Mouse (Mus musculus): ENCODE results near the gene Gm3604.
"Not testable (repeated sequence)": the region's sequence is repeated elsewhere in the genome, so short reads cannot be mapped to it uniquely, and the experiment has no call there.

Gene Gm3604

DNA sequence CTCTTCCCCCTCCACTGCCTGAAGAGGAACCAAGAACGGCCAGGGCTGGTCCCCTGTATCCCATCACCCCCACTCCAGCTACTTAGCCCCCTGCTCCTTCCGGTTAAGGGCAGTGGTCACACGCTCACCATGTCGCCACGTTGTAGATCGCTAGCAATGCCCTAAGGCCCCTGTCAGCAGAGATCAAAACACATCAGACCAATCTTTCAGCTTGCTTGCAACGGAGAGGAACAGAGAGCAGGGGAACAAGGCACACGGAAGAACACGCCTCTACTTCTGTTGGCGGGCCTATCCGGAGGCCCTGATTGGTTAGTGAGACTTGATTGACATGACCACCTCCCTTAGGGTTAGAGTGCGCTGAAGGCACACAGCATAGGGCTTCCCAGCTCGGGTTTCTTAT is at the start of gene Gm3604:
Gene Gm3604 (minus strand): TSS at position 226 of the 400 bp plus-strand sequence.
- CTCF ChIA-PET = not testable (repeated sequence)

DNA sequence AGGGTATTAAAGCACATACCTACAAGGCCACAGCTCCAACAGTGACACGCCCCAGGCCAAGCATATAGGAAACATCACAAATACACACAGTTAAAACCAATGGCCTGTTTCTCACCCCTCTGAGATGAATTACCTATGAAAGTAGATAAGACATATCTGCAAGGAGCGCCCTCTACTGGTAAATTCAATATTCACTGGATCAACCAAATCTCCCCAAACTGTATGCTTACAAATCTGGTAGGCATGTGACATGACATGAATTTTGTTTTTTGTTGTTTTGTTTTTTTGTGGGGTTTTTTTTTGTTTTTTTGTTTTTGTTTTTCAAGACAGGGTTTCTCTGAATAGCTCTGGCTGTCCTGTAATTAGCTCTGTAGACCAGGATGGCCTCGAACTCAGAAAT is 16.2 kb upstream of the Gm3604 start:
- CTCF ChIA-PET = not testable (repeated sequence)

DNA sequence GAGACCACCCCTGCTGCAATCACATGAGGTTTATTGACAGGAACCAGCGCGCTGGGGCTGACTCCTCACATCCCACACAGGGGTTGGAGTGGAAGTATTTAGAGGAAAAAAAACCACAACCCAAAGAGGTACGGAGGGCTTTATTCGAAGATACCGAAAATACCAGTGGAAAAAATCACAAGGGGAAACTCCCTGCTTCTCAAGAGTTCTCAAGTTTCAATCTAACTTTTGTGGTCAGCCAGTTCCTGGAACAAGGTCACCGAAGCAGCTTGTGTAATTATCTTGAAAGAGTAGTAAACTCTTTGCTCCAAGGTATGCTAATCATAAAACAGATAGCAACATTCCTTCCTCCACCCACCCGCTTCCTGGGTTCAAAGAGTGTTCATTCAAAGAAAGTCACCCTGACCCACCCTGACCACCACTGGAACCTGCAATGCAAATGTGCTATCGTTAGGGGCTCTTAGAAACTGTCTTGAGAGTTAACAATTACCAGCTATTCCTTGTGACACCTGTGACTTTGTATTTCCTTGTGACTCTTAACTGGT is 7.2 kb upstream of the Gm3604 start:
- CTCF ChIA-PET = interaction anchor here (0.6 kb wide), 1 partner anchor 34 kb away, joined by 4 read pairs; no protein-coding TSS in a partner anchor

DNA sequence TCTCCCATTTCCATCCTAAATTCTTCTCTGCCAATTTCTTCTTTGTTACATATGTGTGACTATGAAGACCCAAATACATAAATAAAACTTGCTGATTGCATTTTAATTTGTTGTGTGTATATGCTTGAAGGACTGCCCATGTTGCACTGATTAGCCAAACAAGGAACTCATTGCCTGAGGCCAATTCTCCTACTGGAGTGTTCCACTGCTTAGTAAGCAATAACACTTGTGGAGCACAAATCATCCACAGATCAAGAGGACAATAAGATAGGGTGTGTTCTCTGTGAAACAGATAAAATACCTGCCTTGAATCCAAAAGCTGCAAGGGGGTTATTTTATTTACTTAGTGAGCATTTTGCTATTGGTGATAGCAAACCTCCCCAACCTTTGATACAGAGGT is 51.2 kb downstream of the Gm3604 start:
- CTCF ChIA-PET = no interaction called here

DNA sequence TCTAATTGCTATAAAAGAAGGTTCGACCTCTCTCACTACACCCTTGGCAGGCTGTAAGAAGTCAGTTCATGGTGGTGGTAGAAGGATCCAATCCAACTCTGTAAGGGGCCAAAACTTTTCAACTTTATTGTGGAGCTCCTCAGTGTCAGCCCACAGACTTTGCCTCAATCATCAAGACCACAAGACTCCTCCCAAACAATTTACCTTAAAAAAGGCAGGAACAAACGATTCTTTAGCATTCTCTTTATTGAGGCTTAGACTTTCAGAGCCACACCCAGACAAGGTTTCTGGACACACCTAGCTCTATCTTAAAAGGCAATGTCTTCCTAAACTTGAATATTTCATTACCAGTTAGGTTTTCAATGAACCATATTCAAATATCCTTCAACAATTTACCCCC is 51.6 kb downstream of the Gm3604 start:
- CTCF ChIA-PET = no interaction called here
